Mouse (Mus musculus) lung, embryonic 15.5 days (tissue): Measurements from ENCODE around the gene H1foo. TPM values are rescaled to one million over a fixed set of nuclear protein-coding genes. Genes with fewer than 3 reads are reported as not detected.

Experiments used
- ATAC-seq: fragments of 200-750 bp; cut with Nextera tagmentation; 2 replicates; pipeline ENCODE4 v1.8.0; 2017; ENCODE audit warnings: moderate number of reproducible peaks, borderline replicate concordance; ENCODE audit not compliant: low FRiP score, low TSS enrichment; ENCODE audit errors: extremely low read depth
- H3K27ac ChIP-seq: fragments of 300-500 bp; sonication (generic); 2 replicates; pipeline ENCODE4 v1.5.1; 2015; ENCODE audit warnings: moderate library complexity, mild to moderate bottlenecking, inconsistent platforms
- H3K27me3 ChIP-seq: fragments of 300-500 bp; sonication (generic); 2 replicates; pipeline ENCODE4 v1.6.1; 2015; ENCODE audit warnings: inconsistent platforms
- H3K36me3 ChIP-seq: fragments of 300-500 bp; sonication (generic); 2 replicates; pipeline ENCODE4 v1.6.1; 2015; ENCODE audit warnings: inconsistent platforms
- H3K4me1 ChIP-seq: fragments of 300-500 bp; sonication (generic); 2 replicates; pipeline ENCODE4 v1.6.1; 2015; ENCODE audit warnings: inconsistent platforms
- H3K4me2 ChIP-seq: fragments of 300-500 bp; sonication (generic); 2 replicates; pipeline ENCODE4 v1.6.1; 2015; ENCODE audit warnings: inconsistent platforms, mild to moderate bottlenecking, moderate library complexity
- H3K4me3 ChIP-seq: fragments of 300-500 bp; sonication (generic); 2 replicates; pipeline ENCODE4 v1.5.1; 2015; ENCODE audit warnings: mild to moderate bottlenecking, inconsistent platforms
- H3K9ac ChIP-seq: fragments of 300-500 bp; sonication (generic); 2 replicates; pipeline ENCODE4 v1.6.1; 2015; ENCODE audit warnings: inconsistent platforms
- H3K9me3 ChIP-seq: fragments of 300-500 bp; sonication (generic); 2 replicates; pipeline ENCODE4 v1.6.1; 2016; ENCODE audit warnings: inconsistent platforms
- WGBS: fragments of 180-500 bp; shearing (Covaris S2); methylation state at CpG from one replicate; pipeline ENCODE4 v1.1.7; 2015; 5-methylcytosine and 5-hydroxymethylcytosine counted together
- polyA plus RNA-seq: library from polyadenylated mRNA; unstranded; fragments of >200 nt; fragmentation: Nextera tagmentation; extraction: Ambion mirVana; gene quantifications from 2 replicates; pipeline ENCODE4 v1.2.1, GENCODE M21; 2015

H1foo gene
- polyA plus RNA-seq, 1 experiment from 2014 or later, result not detected

- ATAC-seq, result no peak
- H3K27ac ChIP-seq, result no peak overlapping the region
- 82% methylated on average over 8 of the region's 8 CpGs for WGBS
- H3K27me3 ChIP-seq, result no peaks in the 10 kb centered on the region
- peaks cover 32% of the 10 kb centered on the region for H3K4me1 ChIP-seq
- no peak overlapping the region for H3K9ac ChIP-seq
- no peaks in the 10 kb centered on the region for H3K9me3 ChIP-seq
- H3K36me3 ChIP-seq, result peaks cover 57% of the 10 kb centered on the region
- no peak overlapping the region for H3K4me3 ChIP-seq
- no peak overlapping the region for H3K4me2 ChIP-seq
Observed at GRCm38 (mm10) chr6:115975606-115976005, 30.9 kb downstream of the H1foo start.

GRCm38 (mm10) chr6:115977810-115978209, 33.1 kb downstream of the H1foo start:
- ATAC-seq, result no peak
- no peaks in the 10 kb centered on the region for H3K9me3 ChIP-seq
- H3K27me3 ChIP-seq, result no peaks in the 10 kb centered on the region
- peaks cover 55% of the 10 kb centered on the region for H3K36me3 ChIP-seq
- H3K9ac ChIP-seq, result no peak overlapping the region
- H3K4me3 ChIP-seq, result no peak overlapping the region
- no peak overlapping the region for H3K4me2 ChIP-seq
- no peak overlapping the region for H3K27ac ChIP-seq
- 73% methylated on average over 15 of the region's 15 CpGs for WGBS
- peaks cover 24% of the 10 kb centered on the region for H3K4me1 ChIP-seq

- no peak for ATAC-seq
- H3K27me3 ChIP-seq, result no peaks in the 10 kb centered on the region
- H3K4me3 ChIP-seq, result no peak overlapping the region
- no peak overlapping the region for H3K9ac ChIP-seq
- no peak overlapping the region for H3K27ac ChIP-seq
- peaks cover 24% of the 10 kb centered on the region for H3K4me1 ChIP-seq
- H3K9me3 ChIP-seq, result no peaks in the 10 kb centered on the region
- no peak overlapping the region for H3K4me2 ChIP-seq
- peaks cover 53% of the 10 kb centered on the region for H3K36me3 ChIP-seq
- 67% methylated on average over 8 of the region's 8 CpGs for WGBS
Observed at GRCm38 (mm10) chr6:115978596-115978995, 33.9 kb downstream of the H1foo start.

DNA sequence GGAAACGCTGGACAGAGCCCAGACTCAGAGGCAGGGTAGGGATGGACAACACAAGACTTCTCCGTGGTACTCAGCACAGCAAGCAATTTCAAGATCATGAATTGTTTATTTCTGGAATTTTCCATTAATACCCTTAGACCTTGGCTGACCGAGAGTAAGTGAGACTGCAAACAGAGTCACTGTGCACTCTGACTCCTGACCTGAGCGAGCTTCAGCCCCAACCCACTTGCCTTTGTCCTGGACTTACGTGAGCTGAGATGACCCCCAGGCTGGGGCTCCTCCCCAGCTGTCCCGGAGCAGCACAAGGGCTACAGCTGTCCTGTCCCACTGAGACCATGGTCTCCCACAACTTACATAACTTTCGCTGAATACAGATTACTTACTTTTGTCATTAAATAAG, 38.2 kb downstream of the H1foo start:
- ATAC-seq, result no peak
- H3K9ac ChIP-seq, result no peak overlapping the region

GRCm38 (mm10) chr6:115983306-115984038, 38.7 kb downstream of the H1foo start:
- peak; percentile 76 for ATAC-seq
- Histone ChIP-seq H3K9me3 (no peaks in the 10 kb centered on the region), H3K4me3 (no peak overlapping the region), H3K36me3 (peaks cover 14% of the 10 kb centered on the region; the same call in 1 of the 2 replicates), H3K27ac (peak overlapping the region; percentile 94), H3K4me1 (peaks cover 65% of the 10 kb centered on the region), H3K4me2 (peak overlapping the region; percentile 34), H3K9ac (no peak overlapping the region), H3K27me3 (no peaks in the 10 kb centered on the region)
- WGBS, result 31% methylated on average over 12 of the region's 12 CpGs

More for the DNA sequence above, 38.2 kb downstream of the H1foo start:
- peaks cover 62% of the 10 kb centered on the region for H3K4me1 ChIP-seq
- H3K9me3 ChIP-seq, result no peaks in the 10 kb centered on the region
- no peak overlapping the region for H3K4me3 ChIP-seq
- peak overlapping the region; percentile 34 for H3K4me2 ChIP-seq
- peaks cover 20% of the 10 kb centered on the region; the same call in 1 of the 2 replicates for H3K36me3 ChIP-seq
- 35% methylated on average over 7 of the region's 7 CpGs for WGBS
- no peaks in the 10 kb centered on the region for H3K27me3 ChIP-seq
- H3K27ac ChIP-seq, result peak overlapping the region; percentile 94

- Histone ChIP-seq H3K4me1 (peaks cover 74% of the 10 kb centered on the region), H3K36me3 (peaks cover 7% of the 10 kb centered on the region; the same call in 1 of the 2 replicates), H3K4me2 (peak overlapping the region; percentile 41; the same call in 1 of the 2 replicates), H3K9ac (no peak overlapping the region), H3K4me3 (no peak overlapping the region), H3K27ac (peak overlapping the region; percentile 94), H3K27me3 (no peaks in the 10 kb centered on the region), H3K9me3 (no peaks in the 10 kb centered on the region)
- no peak for ATAC-seq
- 44% methylated on average over 7 of the region's 7 CpGs for WGBS
Observed at GRCm38 (mm10) chr6:115984580-115984979, 39.8 kb downstream of the H1foo start.

DNA sequence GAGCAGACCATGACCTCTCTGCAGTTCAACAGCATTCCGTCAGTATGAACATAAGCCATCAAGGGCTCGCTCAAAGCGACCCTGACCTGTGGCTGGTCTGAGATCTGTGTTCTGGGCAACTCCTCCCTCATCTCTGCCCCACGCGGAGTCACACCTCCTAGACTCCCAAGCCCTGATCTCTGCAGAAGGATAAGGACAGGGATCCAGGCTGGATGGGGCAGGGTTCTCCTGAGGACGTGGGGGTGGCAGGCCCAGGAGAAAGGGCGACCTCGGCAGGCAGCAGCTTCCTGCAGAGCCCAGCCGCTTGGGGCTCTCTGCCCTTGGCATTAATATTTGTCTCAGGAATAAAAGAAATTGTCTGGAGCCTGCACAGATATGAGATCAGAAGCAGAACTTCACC, 40.9 kb downstream of the H1foo start:
- WGBS, result 25% methylated on average over 9 of the region's 9 CpGs
- ATAC-seq, result no peak
- peak overlapping the region; percentile 94 for H3K27ac ChIP-seq

GRCm38 (mm10) chr6:115986472-115987095, 41.8 kb downstream of the H1foo start:
- no peaks in the 10 kb centered on the region for H3K27me3 ChIP-seq
- no peak overlapping the region; the same call in none of the 2 replicates for H3K4me3 ChIP-seq
- peak overlapping the region; percentile 41 for H3K4me2 ChIP-seq
- peak overlapping the region; percentile 21; the same call in 1 of the 2 replicates for H3K9ac ChIP-seq
- peak overlapping the region; percentile 94 for H3K27ac ChIP-seq
- H3K4me1 ChIP-seq, result peaks cover 91% of the 10 kb centered on the region
- ATAC-seq, result no peak
- H3K9me3 ChIP-seq, result no peaks in the 10 kb centered on the region
- H3K36me3 ChIP-seq, result no peaks in the 10 kb centered on the region
- WGBS, result 43% methylated on average over 12 of the region's 12 CpGs

More for the DNA sequence above, 40.9 kb downstream of the H1foo start:
- Histone ChIP-seq H3K9ac (no peak overlapping the region), H3K4me2 (peak overlapping the region; percentile 41), H3K4me1 (peaks cover 83% of the 10 kb centered on the region), H3K9me3 (no peaks in the 10 kb centered on the region), H3K36me3 (no peaks in the 10 kb centered on the region), H3K27me3 (no peaks in the 10 kb centered on the region), H3K4me3 (no peak overlapping the region; the same call in 1 of the 2 replicates)

GRCm38 (mm10) chr6:115987096-115987747, 42.5 kb downstream of the H1foo start:
- Histone ChIP-seq H3K9me3 (no peaks in the 10 kb centered on the region), H3K27me3 (peaks cover 4% of the 10 kb centered on the region; the same call in 1 of the 2 replicates), H3K4me2 (peak overlapping the region; percentile 41), H3K4me1 (peaks cover 94% of the 10 kb centered on the region), H3K9ac (no peak overlapping the region), H3K36me3 (no peaks in the 10 kb centered on the region), H3K4me3 (no peak overlapping the region; the same call in 1 of the 2 replicates), H3K27ac (peak overlapping the region; percentile 94)
- no peak for ATAC-seq
- WGBS, result 45% methylated on average over 9 of the region's 9 CpGs

DNA sequence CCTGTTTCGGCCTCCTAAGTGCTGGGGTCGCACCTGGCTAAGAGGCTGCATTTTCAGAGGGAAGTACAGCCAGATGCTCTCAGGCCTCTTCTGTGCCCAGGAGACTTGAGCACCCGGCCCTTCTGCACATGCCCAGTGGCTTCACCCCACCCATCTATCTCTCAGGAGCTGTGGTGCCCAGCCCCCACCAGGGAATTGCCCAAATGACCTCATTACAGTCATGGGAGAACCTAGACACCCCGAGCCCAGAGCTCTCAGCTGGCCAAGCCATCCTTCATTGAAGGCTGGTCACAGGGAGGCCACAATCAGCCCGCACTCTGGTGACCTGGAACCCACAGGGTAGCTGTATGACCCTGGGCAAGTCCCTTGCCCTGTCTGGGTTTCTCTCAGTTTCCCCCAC, 44.3 kb downstream of the H1foo start:
- H3K9ac ChIP-seq, result no peak overlapping the region
- no peaks in the 10 kb centered on the region for H3K9me3 ChIP-seq
- H3K27ac ChIP-seq, result no peak overlapping the region
- peaks cover 23% of the 10 kb centered on the region for H3K27me3 ChIP-seq
- ATAC-seq, result no peak
- WGBS, result 75% methylated on average over 5 of the region's 5 CpGs
- H3K4me1 ChIP-seq, result peaks cover 90% of the 10 kb centered on the region
- H3K4me3 ChIP-seq, result peak overlapping the region; percentile 6; the same call in 1 of the 2 replicates
- H3K36me3 ChIP-seq, result no peaks in the 10 kb centered on the region
- peak overlapping the region; percentile 86 for H3K4me2 ChIP-seq

DNA sequence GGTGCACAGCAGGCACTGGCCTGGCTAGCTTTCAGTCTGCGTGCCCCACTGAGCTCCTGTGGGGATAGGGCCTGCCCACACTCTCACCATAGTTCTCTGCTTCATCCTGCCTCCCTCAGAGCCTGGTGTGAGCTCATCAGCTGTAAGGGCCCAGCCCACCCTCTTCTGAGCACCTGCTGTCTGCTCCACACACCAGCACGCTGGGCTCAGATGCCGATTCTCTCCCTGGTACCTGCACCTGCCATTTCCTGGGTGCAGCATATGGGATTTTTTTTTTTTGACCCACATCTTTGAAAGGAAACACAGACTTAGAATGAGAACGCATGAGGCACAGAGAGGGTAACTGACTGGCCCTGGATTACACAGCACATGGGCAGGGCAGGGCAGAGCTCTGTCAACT, 44.9 kb downstream of the H1foo start:
- H3K4me1 ChIP-seq, result peaks cover 84% of the 10 kb centered on the region
- H3K27ac ChIP-seq, result no peak overlapping the region
- H3K4me3 ChIP-seq, result peak overlapping the region; percentile 6
- peak overlapping the region; percentile 86 for H3K4me2 ChIP-seq
- no peak for ATAC-seq
- peaks cover 26% of the 10 kb centered on the region for H3K27me3 ChIP-seq
- H3K9me3 ChIP-seq, result no peaks in the 10 kb centered on the region
- WGBS, result 72% methylated on average over 4 of the region's 4 CpGs
- 0 out of 2 replicates have a peak overlapping the region, but pooled peaks have one; percentile 8 for H3K9ac ChIP-seq
- no peaks in the 10 kb centered on the region for H3K36me3 ChIP-seq
